Mouse (Mus musculus): ENCODE results near the gene Nhsl1. TPM values are rescaled to one million over a fixed set of nuclear protein-coding genes. Genes with fewer than 3 reads are reported as not detected.

Nhsl1 gene
- total RNA-seq, 2 experiments from 2014 or later, result 4.4 to 5.7 TPM

GRCm38 (mm10) chr10:18391608-18392007 is 72.8 kb downstream of the Nhsl1 start:
- DNase-seq, result peak in 1 of 2 experiments; percentile 30
- intact Hi-C loops (cut with DNase I), result loop anchor here (1.0 to 5.0 kb wide), 3 partner anchors 36 to 137 kb away; no protein-coding TSS in a partner anchor

GRCm38 (mm10) chr10:18392268-18392667 is 73.5 kb downstream of the Nhsl1 start:
- DNase-seq, result no peak
- intact Hi-C loops (cut with DNase I), result loop anchor here (5.0 kb wide), 2 partner anchors 35 to 60 kb away; no protein-coding TSS in a partner anchor

DNA sequence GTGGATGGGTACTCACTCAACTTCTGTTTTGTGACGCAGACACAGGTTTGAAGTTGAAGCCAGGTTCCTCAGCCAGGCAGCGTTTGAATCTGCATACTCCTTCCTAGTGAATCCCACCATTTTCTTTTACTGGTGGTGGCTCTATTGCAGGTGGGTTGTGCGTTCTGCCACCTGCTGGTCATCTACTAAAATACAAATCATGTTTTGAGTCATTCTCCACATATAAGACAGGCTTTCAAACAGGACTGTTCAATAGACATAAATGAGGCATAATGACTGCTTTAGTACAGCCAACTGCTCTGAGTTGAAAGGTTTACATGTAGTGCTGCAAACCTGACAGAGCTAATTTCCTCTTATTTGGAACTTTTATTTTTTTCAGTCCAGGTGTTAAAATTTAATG is 75.0 kb downstream of the Nhsl1 start:
- no peak for DNase-seq
- intact Hi-C loops (cut with DNase I), result loop anchor here (5.0 kb wide), 2 partner anchors 34 to 59 kb away; no protein-coding TSS in a partner anchor

DNA sequence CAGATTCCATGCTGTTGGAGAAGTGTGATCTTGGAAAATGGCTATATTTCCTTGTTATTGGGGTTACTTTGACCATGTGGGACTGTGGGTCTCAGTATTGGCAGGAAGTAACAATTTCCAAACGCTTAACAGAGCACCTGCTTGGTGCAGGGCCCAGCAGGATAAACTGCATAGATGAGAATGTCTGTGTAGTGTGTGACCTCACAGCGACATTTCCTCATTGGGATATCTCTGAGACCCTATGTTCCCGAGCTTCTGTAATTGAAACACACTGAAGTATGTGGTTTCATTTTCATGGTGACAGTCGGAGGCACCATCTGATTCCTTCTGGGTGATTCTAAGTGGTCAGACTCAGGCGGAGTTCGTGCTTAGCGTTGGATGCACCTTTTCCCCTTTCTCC is 75.5 kb downstream of the Nhsl1 start:
- no peak for DNase-seq
- intact Hi-C loops (cut with DNase I), result loop anchor here (5.0 kb wide), 2 partner anchors 33 to 58 kb away; no protein-coding TSS in a partner anchor

GRCm38 (mm10) chr10:18400089-18400644 is 81.4 kb downstream of the Nhsl1 start:
- no peak for DNase-seq
- intact Hi-C loops (cut with DNase I), result no loop called here

DNA sequence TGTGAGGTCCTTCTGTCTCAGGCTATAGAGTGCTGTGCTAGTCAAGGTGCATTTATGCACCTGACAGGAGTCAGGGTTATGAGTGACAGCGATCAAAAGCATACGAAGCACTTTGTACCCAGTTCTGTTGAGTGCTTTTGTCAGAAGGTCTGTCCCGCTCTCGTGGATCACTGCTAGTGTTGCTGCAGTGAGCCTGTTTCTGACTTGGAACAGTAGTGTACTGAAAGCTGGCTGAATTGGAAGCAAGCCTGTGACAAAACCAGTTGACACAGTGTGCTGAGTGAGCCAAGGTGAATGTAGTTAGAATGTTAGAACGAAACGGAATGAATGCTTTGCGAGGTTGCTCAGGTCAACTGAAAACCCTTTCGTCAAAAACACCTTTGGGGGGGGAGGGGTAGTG is 82.2 kb downstream of the Nhsl1 start:
- no peak for DNase-seq
- intact Hi-C loops (cut with DNase I), result no loop called here

DNA sequence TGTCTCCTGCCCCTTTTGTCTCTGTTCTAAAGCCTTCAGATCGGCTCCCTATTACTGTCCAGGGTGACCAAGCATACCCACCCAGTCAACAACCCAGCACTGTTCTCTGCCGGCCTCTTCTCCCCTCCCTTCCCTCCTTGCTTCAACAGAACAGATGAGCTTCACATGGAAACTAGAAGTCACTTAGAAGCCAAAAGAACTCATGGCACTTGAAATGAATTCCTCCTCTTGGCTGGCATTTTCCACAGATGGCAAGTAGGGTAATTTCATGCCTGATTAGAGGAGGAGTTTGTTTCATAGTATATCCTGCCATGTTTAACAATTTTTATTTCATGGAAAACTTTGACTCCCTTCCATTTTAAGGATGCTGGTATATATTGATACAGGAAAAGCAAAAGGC is 85.2 kb downstream of the Nhsl1 start:
- no peak for DNase-seq
- intact Hi-C loops (cut with DNase I), result no loop called here

GRCm38 (mm10) chr10:18404679-18405078 is 85.9 kb downstream of the Nhsl1 start:
- no peak for DNase-seq
- intact Hi-C loops (cut with DNase I), result no loop called here

- DNase-seq, result peak; percentile 62 to 67
- intact Hi-C loops (cut with DNase I), result no loop called here
These were observed 88.5 kb downstream of the Nhsl1 start for GRCm38 (mm10) chr10:18407062-18407830.

- intact Hi-C loops (cut with DNase I), result no loop called here
- no peak for DNase-seq
These were observed 89.3 kb downstream of the Nhsl1 start for GRCm38 (mm10) chr10:18408128-18408527.

- no peak for DNase-seq
- intact Hi-C loops (cut with DNase I), result no loop called here
These were observed 89.8 kb downstream of the Nhsl1 start for GRCm38 (mm10) chr10:18408635-18409034.

DNA sequence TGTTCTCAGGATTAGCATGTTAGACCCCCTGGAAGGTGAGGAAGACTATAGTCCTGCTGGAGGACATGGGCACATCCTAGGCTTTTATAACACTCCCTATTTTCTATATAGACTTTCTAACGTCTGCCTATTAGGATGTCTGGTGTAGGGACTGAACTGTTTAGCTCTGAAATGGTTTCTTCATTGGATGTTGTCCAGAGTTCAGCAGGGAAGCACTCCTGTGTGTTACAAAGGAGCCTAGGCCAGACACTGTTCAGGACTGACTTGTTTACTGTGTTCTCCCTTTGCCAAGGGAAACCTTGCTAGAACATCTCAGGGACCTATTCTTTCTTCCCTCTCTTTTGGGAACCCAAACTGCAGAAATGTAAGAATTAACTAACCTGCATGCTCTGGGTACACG is 90.3 kb downstream of the Nhsl1 start:
- DNase-seq, result no peak
- intact Hi-C loops (cut with DNase I), result no loop called here

DNA sequence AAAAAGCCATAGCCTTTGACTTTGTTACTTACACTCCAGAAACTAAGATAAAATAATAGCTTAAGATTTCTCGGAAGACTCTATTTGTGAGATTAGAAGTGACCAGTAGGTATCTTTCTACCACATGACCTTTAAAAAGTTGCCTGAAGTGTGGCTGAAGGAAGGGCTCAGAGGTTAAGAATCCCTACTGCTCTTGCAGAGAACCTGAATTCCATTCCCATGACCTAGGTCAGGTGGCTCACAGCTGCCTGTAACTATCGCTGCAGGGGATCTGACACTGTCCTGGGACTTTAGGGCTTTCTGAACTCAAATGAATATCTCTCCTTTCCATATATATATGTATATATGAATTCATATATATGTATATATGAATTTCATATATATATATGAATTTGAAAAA is 92.5 kb downstream of the Nhsl1 start:
- intact Hi-C loops (cut with DNase I), result no loop called here

GRCm38 (mm10) chr10:18415946-18416345 is 97.2 kb downstream of the Nhsl1 start:
- intact Hi-C loops (cut with DNase I), result no loop called here
- no peak for DNase-seq

More for the DNA sequence above, 92.5 kb downstream of the Nhsl1 start:
- no peak for DNase-seq

- DNase-seq, result no peak
- intact Hi-C loops (cut with DNase I), result no loop called here
These were observed 99.4 kb downstream of the Nhsl1 start for GRCm38 (mm10) chr10:18418160-18418559.

- intact Hi-C loops (cut with DNase I), result no loop called here
- DNase-seq, result no peak
These were observed 100.7 kb downstream of the Nhsl1 start for GRCm38 (mm10) chr10:18419508-18419907.

- no peak for DNase-seq
- intact Hi-C loops (cut with DNase I), result no loop called here
These were observed 101.6 kb downstream of the Nhsl1 start for GRCm38 (mm10) chr10:18420259-18421000.

GRCm38 (mm10) chr10:18422968-18423367 is 104.2 kb downstream of the Nhsl1 start:
- intact Hi-C loops (cut with DNase I), result no loop called here
- no peak for DNase-seq

GRCm38 (mm10) chr10:18423557-18423956 is 104.8 kb downstream of the Nhsl1 start:
- intact Hi-C loops (cut with DNase I), result no loop called here
- DNase-seq, result no peak

GRCm38 (mm10) chr10:18427866-18428265 is 109.1 kb downstream of the Nhsl1 start:
- peak in 1 of 2 experiments; percentile 35 for DNase-seq
- intact Hi-C loops (cut with DNase I), result loop anchor here (5.0 kb wide), 1 partner anchor 36 kb away; no protein-coding TSS in a partner anchor

DNA sequence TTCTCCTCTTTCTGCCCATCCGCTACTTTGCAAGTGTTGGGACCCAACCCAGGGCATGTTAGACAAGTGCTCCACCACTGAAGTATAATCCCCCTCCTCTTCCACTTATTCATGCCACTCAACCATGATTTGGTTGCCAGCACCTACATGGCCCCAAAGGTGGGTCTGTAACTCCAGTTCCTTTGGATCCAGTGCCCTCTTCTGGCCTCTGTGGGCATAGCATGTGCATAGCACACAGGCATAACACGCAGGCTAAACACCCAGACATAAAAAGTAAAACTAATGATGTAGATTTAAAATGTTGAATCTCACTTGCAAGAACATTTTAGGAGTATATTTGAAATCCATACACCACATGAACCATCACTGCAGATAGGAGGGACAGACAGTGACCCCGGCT is 110.7 kb downstream of the Nhsl1 start:
- intact Hi-C loops (cut with DNase I), result loop anchor here (5.0 kb wide), 1 partner anchor 37 kb away; no protein-coding TSS in a partner anchor
- no peak for DNase-seq

Data from gastrocnemius, postnatal 36 days (tissue).